Mouse (Mus musculus) stomach, postnatal 0 days (tissue): ENCODE measurements at regions not wholly inside any gene's neighbourhood (a gene's known extent, or its start where the extent isn't known, plus 50 kb on each side); places are given as distances from the start of the nearest gene placed in this dataset.

Source experiments
- CTCF ChIP-seq: IDR thresholded peaks from 2 replicates; pipeline ENCODE4 v1.5.1; 2016; ENCODE audit warnings: antibody characterized with exemption, low read depth, mild to moderate bottlenecking, moderate library complexity
- EP300 ChIP-seq: optimal IDR thresholded peaks from 2 replicates; pipeline ENCODE3; 2016; ENCODE audit warnings: antibody characterized with exemption

DNA sequence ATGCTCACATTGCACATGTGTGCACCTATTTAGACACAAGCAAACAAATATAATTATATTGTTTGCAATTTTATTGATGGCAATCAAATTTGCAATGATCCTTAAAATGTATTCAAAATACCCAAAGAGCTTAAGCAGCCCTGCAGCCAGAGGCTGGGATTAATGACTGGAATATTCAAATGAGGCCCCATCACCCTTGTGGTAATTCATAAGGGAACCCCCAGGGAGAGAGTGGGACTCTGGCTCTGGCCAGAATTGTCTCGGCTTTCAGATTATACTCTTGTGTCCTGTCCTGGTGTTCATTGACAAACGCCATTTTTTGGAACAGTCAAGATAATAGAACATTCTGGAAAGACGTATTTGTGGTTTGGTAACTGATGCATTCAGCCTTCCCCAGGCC, 133.5 kb downstream of the Vrk1 start:
- TF ChIP-seq CTCF = no peak
- TF ChIP-seq EP300 = no peak
